Mouse (Mus musculus): ENCODE measurements around the gene Psmd13. TPM values are rescaled to one million over a fixed set of nuclear protein-coding genes. Genes with fewer than 3 reads are reported as not detected.
"Not testable (repeated sequence)": the region's sequence is repeated elsewhere in the genome, so short reads cannot be mapped to it uniquely, and the experiment has no call there.

Psmd13 gene
- polyA plus RNA-seq, 1 experiment from 2014 or later = 274 TPM

- WGBS = 93% methylated on average over 8 of the region's 8 CpGs
- no peaks in the 10 kb centered on the region for H3K27me3 ChIP-seq
- no peaks in the 10 kb centered on the region for H3K9me3 ChIP-seq
- H3K4me1 ChIP-seq = peaks cover 21% of the 10 kb centered on the region
- H3K27ac ChIP-seq = no peak overlapping the region
- H3K4me2 ChIP-seq (replicated peaks) = peak overlapping the region; percentile 99
- peaks cover 57% of the 10 kb centered on the region for H3K36me3 ChIP-seq
- H3K4me3 ChIP-seq = peak overlapping the region; percentile 75; the same call in 1 of the 2 replicates
- ATAC-seq (ENCODE audit: insufficient number of reproducible peaks, insufficient read depth, low FRiP score, low TSS enrichment) = no peak
- H3K9ac ChIP-seq = peak overlapping the region; percentile 89; the same call in 1 of the 2 replicates
Measured at GRCm38 (mm10) chr7:140858746-140859145, 23.0 kb upstream of the Psmd13 start.

- ATAC-seq (ENCODE audit: insufficient number of reproducible peaks, insufficient read depth, low FRiP score, low TSS enrichment) = no peak
- no peak overlapping the region for H3K4me3 ChIP-seq
- H3K27ac ChIP-seq = no peak overlapping the region
- H3K4me2 ChIP-seq (replicated peaks) = no peak overlapping the region
- 65% methylated on average over 6 of the region's 6 CpGs for WGBS
- no peaks in the 10 kb centered on the region for H3K27me3 ChIP-seq
- no peaks in the 10 kb centered on the region for H3K9me3 ChIP-seq
- peaks cover 18% of the 10 kb centered on the region for H3K4me1 ChIP-seq
- peaks cover 58% of the 10 kb centered on the region for H3K36me3 ChIP-seq
- H3K9ac ChIP-seq = 0 out of 2 replicates have a peak overlapping the region, but pooled peaks have one; percentile 27
Measured at GRCm38 (mm10) chr7:140859997-140860396, 21.8 kb upstream of the Psmd13 start.

GRCm38 (mm10) chr7:140860728-140861127 is 21.0 kb upstream of the Psmd13 start:
- H3K4me2 ChIP-seq (replicated peaks) = no peak overlapping the region
- no peak overlapping the region for H3K4me3 ChIP-seq
- no peak overlapping the region for H3K27ac ChIP-seq
- no peaks in the 10 kb centered on the region for H3K27me3 ChIP-seq
- no peak overlapping the region for H3K9ac ChIP-seq
- H3K9me3 ChIP-seq = no peaks in the 10 kb centered on the region
- 94% methylated on average over 5 of the region's 5 CpGs for WGBS
- peaks cover 13% of the 10 kb centered on the region for H3K4me1 ChIP-seq
- peaks cover 61% of the 10 kb centered on the region for H3K36me3 ChIP-seq
- no peak for ATAC-seq (ENCODE audit: insufficient number of reproducible peaks, insufficient read depth, low FRiP score, low TSS enrichment)

GRCm38 (mm10) chr7:140864761-140865160 is 17.0 kb upstream of the Psmd13 start:
- H3K27ac ChIP-seq = no peak overlapping the region
- no peak overlapping the region for H3K4me2 ChIP-seq (replicated peaks)
- 90% methylated on average over 12 of the region's 12 CpGs for WGBS
- no peak overlapping the region for H3K4me3 ChIP-seq
- H3K9me3 ChIP-seq = no peaks in the 10 kb centered on the region
- H3K9ac ChIP-seq = no peak overlapping the region
- H3K27me3 ChIP-seq = no peaks in the 10 kb centered on the region
- ATAC-seq (ENCODE audit: insufficient number of reproducible peaks, insufficient read depth, low FRiP score, low TSS enrichment) = no peak
- H3K4me1 ChIP-seq = no peaks in the 10 kb centered on the region
- H3K36me3 ChIP-seq = peaks cover 64% of the 10 kb centered on the region

- H3K36me3 ChIP-seq = peaks cover 30% of the 10 kb centered on the region
- H3K4me3 ChIP-seq = no peak overlapping the region
- 85% methylated on average over 4 of the region's 4 CpGs for WGBS
- no peak overlapping the region for H3K4me2 ChIP-seq (replicated peaks)
- no peaks in the 10 kb centered on the region for H3K4me1 ChIP-seq
- no peak for ATAC-seq (ENCODE audit: insufficient number of reproducible peaks, insufficient read depth, low FRiP score, low TSS enrichment)
- H3K27me3 ChIP-seq = no peaks in the 10 kb centered on the region
- no peak overlapping the region for H3K27ac ChIP-seq
- no peaks in the 10 kb centered on the region for H3K9me3 ChIP-seq
- H3K9ac ChIP-seq = no peak overlapping the region
Measured at GRCm38 (mm10) chr7:140874224-140874623, 7.5 kb upstream of the Psmd13 start.

- peaks cover 7% of the 10 kb centered on the region; the same call in 1 of the 2 replicates for H3K4me1 ChIP-seq
- H3K27me3 ChIP-seq = no peaks in the 10 kb centered on the region
- H3K4me3 ChIP-seq = no peak overlapping the region
- no peak overlapping the region; the same call in 1 of the 2 replicates for H3K9ac ChIP-seq
- WGBS = 86% methylated on average over 6 of the region's 6 CpGs
- no peak overlapping the region for H3K4me2 ChIP-seq (replicated peaks)
- ATAC-seq (ENCODE audit: insufficient number of reproducible peaks, insufficient read depth, low FRiP score, low TSS enrichment) = no peak
- no peaks in the 10 kb centered on the region for H3K9me3 ChIP-seq
- H3K36me3 ChIP-seq = peaks cover 29% of the 10 kb centered on the region
- H3K27ac ChIP-seq = no peak overlapping the region
Measured at GRCm38 (mm10) chr7:140877364-140877763, 4.4 kb upstream of the Psmd13 start.

GRCm38 (mm10) chr7:140879355-140879754 is 2.4 kb upstream of the Psmd13 start:
- WGBS = 92% methylated on average over 7 of the region's 7 CpGs
- no peak overlapping the region for H3K9ac ChIP-seq
- no peak overlapping the region for H3K27ac ChIP-seq
- ATAC-seq (ENCODE audit: insufficient number of reproducible peaks, insufficient read depth, low FRiP score, low TSS enrichment) = no peak
- H3K27me3 ChIP-seq = no peaks in the 10 kb centered on the region
- no peak overlapping the region for H3K4me2 ChIP-seq (replicated peaks)
- H3K36me3 ChIP-seq = peaks cover 31% of the 10 kb centered on the region
- H3K4me3 ChIP-seq = no peak overlapping the region
- H3K4me1 ChIP-seq = peaks cover 11% of the 10 kb centered on the region
- no peaks in the 10 kb centered on the region for H3K9me3 ChIP-seq

- H3K9me3 ChIP-seq = no peaks in the 10 kb centered on the region
- H3K4me2 ChIP-seq (replicated peaks) = peak overlapping the region; percentile 59; the same call in 1 of the 2 replicates
- ATAC-seq (ENCODE audit: insufficient number of reproducible peaks, insufficient read depth, low FRiP score, low TSS enrichment) = no peak
- peaks cover 23% of the 10 kb centered on the region; the same call in 1 of the 2 replicates for H3K36me3 ChIP-seq
- no peak overlapping the region for H3K4me3 ChIP-seq
- no peaks in the 10 kb centered on the region for H3K27me3 ChIP-seq
- no peak overlapping the region for H3K27ac ChIP-seq
- WGBS = 69% methylated on average over 3 of the region's 3 CpGs
- H3K4me1 ChIP-seq = peaks cover 11% of the 10 kb centered on the region
- no peak overlapping the region for H3K9ac ChIP-seq
Measured at GRCm38 (mm10) chr7:140880419-140880818, 1.3 kb upstream of the Psmd13 start.

- H3K4me2 ChIP-seq (replicated peaks) = peak overlapping the region; percentile 59
- H3K9ac ChIP-seq = peak overlapping the region; percentile 77; the same call in 1 of the 2 replicates
- H3K27me3 ChIP-seq = no peaks in the 10 kb centered on the region
- WGBS = 24% methylated on average over 8 of the region's 8 CpGs
- H3K27ac ChIP-seq = no peak overlapping the region
- H3K4me1 ChIP-seq = peaks cover 11% of the 10 kb centered on the region
- H3K4me3 ChIP-seq = peak overlapping the region; percentile 85
- no peak for ATAC-seq (ENCODE audit: insufficient number of reproducible peaks, insufficient read depth, low FRiP score, low TSS enrichment)
- peaks cover 19% of the 10 kb centered on the region; the same call in 1 of the 2 replicates for H3K36me3 ChIP-seq
- no peaks in the 10 kb centered on the region for H3K9me3 ChIP-seq
Measured at GRCm38 (mm10) chr7:140880865-140881515, 778 bp upstream of the Psmd13 start.

GRCm38 (mm10) chr7:140882469-140882803 is 668 bp downstream of the Psmd13 start:
- no peak for ATAC-seq (ENCODE audit: insufficient number of reproducible peaks, insufficient read depth, low FRiP score, low TSS enrichment)
- Histone ChIP-seq H3K4me2 (replicated peaks) (peak overlapping the region; percentile 59), H3K4me3 (peak overlapping the region; percentile 85), H3K27ac (peak overlapping the region; percentile 52; the same call in 1 of the 2 replicates), H3K4me1 (peaks cover 11% of the 10 kb centered on the region), H3K9me3 (no peaks in the 10 kb centered on the region), H3K9ac (peak overlapping the region; percentile 77), H3K36me3 (peaks cover 17% of the 10 kb centered on the region), H3K27me3 (no peaks in the 10 kb centered on the region)
- WGBS = under 1% methylated on average over 12 of the region's 12 CpGs

GRCm38 (mm10) chr7:140890636-140891035 is 8.9 kb downstream of the Psmd13 start:
- H3K4me3 ChIP-seq; H3K4me2 ChIP-seq (replicated peaks); H3K4me1 ChIP-seq; H3K9ac ChIP-seq; H3K27ac ChIP-seq; ATAC-seq (ENCODE audit: insufficient number of reproducible peaks, insufficient read depth, low FRiP score, low TSS enrichment); H3K9me3 ChIP-seq; H3K27me3 ChIP-seq: not testable (repeated sequence)
- WGBS = 96% methylated on average over 16 of the region's 16 CpGs
- H3K36me3 ChIP-seq = peaks cover 73% of the 10 kb centered on the region

- H3K4me3 ChIP-seq = no peak overlapping the region
- peaks cover 81% of the 10 kb centered on the region for H3K36me3 ChIP-seq
- no peak for ATAC-seq (ENCODE audit: insufficient number of reproducible peaks, insufficient read depth, low FRiP score, low TSS enrichment)
Measured at GRCm38 (mm10) chr7:140894031-140894430, 12.3 kb downstream of the Psmd13 start.

More at GRCm38 (mm10) chr7:140894031-140894430, 12.3 kb downstream of the Psmd13 start:
- no peaks in the 10 kb centered on the region for H3K4me1 ChIP-seq
- no peaks in the 10 kb centered on the region for H3K27me3 ChIP-seq
- H3K4me2 ChIP-seq (replicated peaks) = no peak overlapping the region
- no peak overlapping the region for H3K27ac ChIP-seq
- H3K9ac ChIP-seq = no peak overlapping the region
- no peaks in the 10 kb centered on the region for H3K9me3 ChIP-seq
- 87% methylated on average over 7 of the region's 7 CpGs for WGBS
